Mouse (Mus musculus) forelimb bud, embryonic 11.5 days (tissue): Measurements from ENCODE around the gene Prkn.

Source experiments
- DNase-seq: peaks from one replicate; pipeline ENCODE4 v3.0.0-alpha.2; 2012; ENCODE audit warnings: low read depth, low spot score

The Prkn gene

GRCm38 (mm10) chr17:11735158-11735877 lies 895.1 kb downstream of the Prkn start:
- no peak for DNase-seq

GRCm38 (mm10) chr17:11736531-11736930 lies 896.3 kb downstream of the Prkn start:
- no peak for DNase-seq

- DNase-seq, result no peak
Measured at GRCm38 (mm10) chr17:11737905-11738304, 897.7 kb downstream of the Prkn start.

GRCm38 (mm10) chr17:11740716-11741115 lies 900.5 kb downstream of the Prkn start:
- DNase-seq, result no peak

DNA sequence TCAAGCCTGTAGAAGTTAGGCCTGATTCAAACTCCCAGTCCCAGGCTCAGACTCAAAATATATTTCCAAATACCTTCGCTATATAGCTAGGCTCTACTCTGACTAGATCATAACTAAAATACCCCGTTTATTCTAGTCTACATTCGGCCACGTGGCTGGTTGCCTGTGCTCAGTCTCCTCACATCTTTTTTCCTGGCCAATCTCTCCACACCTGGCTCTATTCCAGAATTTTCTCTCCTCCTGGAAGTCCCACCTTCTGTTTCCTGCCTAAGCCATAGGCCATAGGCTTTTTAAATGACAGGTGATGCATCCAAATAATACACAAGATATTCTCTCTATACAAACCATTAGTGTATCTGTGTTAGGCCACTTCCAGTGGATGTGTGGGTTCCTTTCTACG lies 901.0 kb downstream of the Prkn start:
- no peak for DNase-seq

DNA sequence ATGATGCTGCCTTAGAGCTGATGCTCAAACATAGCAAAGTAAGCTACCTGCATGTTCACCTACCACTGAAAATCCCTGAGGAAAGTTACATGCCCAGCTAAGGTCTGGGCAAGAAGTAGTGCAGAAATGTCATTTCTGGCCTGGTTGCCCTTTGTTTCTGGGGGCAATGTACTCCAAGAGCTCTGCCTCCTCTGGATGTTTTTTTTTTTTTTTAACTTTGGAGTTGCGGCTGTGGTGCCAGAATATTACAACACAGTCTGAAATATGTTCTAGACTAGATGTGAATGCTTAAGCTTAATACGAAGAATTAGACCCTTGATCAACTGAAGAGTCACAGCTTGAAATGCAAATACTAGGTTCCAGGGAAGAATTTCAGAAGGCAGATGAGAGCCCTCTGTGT lies 911.1 kb downstream of the Prkn start:
- DNase-seq, result no peak

- DNase-seq, result no peak
Measured at GRCm38 (mm10) chr17:11752686-11753085, 912.5 kb downstream of the Prkn start.

DNA sequence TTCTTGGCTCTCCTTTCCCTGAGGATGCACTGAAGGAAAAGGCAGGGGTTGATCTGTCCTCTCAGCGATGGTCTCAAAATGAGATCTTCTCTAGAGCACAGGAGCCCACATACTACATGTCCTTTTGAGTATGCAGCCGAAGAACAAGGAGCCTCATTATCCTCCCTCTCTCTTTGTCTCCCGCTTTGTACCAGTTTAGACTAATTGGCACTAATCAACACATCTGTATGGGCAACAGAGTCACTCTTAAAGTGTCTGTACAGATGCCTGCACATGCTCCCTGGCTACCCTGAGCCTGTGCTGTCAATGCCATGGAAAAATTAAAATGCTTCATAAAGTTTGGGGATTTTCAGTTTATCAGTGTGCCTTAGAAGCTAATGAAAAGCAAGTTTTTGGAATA lies 924.9 kb downstream of the Prkn start:
- DNase-seq, result no peak

- DNase-seq, result no peak
Measured at GRCm38 (mm10) chr17:11765581-11765980, 925.4 kb downstream of the Prkn start.

- DNase-seq, result no peak
Measured at GRCm38 (mm10) chr17:11767301-11767700, 927.1 kb downstream of the Prkn start.

DNA sequence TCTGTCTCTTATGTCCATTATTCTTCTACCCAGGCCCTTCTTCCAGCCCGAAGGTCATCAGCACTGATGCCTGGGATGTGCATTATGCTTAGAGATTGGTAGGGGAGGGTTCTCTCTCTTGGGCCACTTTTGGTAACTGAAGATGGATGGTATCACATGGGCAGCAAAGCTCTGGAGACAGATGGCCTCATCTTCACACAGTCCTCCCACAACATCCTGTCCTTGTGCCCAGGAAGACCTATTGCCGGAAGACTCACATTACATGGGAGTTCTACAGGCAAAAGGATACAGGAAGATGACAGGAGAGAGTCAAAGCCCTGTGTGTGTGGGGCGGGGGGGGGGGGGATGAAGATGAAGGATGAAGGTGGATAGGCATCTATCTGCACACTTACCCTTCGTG lies 928.2 kb downstream of the Prkn start:
- DNase-seq, result no peak

DNA sequence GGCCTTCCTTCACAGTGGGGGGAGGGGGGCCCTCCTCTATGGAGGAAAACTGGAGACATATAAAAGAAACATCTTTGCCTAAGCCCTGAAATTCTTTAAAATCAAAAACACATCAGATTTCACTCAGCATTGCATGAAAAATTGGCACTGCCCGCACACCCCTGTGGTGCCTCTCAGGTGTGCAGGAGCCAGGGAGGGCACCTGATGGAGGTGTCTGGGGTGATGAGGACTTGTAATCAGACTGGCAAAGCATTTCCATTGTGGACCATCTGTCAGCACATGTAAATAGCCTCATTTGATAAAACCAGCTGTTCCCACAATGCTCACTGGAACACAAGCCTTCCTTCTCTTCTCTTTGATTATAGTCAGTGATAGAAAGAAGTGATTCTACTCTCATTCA lies 928.8 kb downstream of the Prkn start:
- no peak for DNase-seq

GRCm38 (mm10) chr17:11769513-11769912 lies 929.3 kb downstream of the Prkn start:
- no peak for DNase-seq

GRCm38 (mm10) chr17:11779547-11779946 lies 939.4 kb downstream of the Prkn start:
- no peak for DNase-seq

DNA sequence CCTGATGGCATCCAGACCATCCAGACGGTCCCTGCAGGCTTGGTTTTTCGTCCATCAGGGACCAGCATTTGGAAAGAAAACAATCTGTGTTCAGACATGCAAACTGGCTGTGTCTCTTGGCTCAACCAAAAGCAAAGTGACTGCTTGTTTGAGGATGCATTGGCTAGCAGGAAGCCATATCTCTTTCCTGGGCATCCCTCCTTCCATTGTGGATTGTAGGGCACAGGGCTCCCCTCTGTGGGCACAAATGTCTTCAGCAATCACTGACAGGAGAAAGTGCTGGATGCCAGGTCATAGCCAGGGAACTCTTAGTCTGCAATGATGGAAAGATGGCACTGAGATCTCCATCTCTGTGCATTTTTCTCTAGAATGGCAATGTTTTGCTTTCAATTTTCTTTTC lies 939.8 kb downstream of the Prkn start:
- no peak for DNase-seq

GRCm38 (mm10) chr17:11780805-11781481 lies 940.8 kb downstream of the Prkn start:
- DNase-seq, result no peak

DNA sequence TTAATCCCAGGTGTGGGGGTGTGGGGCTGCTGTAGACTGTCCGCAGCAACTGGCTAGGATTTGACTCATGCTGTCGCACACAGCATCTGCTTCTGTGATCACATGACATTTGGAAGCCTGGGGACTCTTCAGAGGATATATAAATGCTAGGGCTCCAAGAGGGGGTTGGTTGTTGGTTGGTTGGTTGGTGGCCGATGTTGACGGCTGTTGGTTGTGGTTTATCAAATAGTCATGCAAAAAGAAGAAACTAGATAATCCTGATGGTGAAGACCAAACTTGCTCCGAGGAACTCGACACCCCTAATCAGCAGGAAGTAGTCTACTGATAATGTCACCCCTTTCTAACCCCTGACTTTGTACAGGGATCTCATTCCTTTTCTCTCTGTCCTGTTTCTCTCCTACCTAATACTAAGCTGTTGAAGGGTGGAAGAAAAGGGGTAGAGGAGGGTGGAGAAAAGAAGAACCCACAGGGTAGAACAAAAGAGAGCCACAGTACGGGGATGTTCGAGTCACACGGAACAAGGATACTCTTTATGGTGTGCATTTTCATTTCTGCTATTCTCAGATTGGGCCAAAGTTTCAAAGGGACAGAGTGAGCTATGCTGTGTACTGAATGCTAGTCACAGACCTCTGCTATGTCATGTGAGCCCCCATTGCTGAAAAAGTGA lies 948.2 kb downstream of the Prkn start:
- no peak for DNase-seq

DNA sequence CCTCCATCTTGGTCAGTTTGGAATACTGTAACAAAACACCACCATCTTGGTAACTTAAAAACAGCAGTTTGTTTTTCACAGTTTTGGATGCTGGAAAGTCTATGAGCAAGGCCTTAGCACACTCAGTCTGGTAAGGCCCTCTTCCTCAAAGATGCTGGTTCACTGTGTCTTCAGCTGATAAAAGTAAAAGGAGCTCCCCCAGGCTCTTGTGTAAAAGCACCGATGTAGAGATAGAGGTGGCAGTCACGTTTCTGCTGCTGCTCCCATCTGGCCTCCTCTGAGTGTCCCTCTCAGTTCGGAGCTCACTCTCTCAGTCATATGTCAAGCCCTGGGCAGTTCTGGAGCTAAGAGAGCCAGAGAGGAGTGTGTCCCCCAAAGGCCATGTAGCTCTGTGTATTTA lies 955.8 kb downstream of the Prkn start:
- DNase-seq, result no peak

DNA sequence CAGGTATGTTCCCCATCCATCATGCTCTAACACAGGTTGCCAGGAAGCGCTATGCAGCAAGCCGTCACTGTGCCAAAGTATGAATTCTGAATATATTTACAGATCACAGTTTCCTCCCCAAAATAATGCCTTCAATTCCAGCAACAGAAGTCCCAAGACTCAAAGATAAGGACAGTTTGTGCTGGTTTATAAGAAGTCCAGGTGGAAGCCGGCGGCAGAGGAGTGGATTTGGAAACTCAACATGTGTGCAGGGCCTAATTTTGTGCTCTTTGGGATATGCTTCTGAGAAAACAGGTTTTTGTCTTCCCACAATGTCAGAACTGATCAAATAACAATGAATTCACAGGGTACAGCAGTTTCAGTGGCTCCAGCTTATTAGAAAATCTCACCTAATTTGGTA lies 961.0 kb downstream of the Prkn start:
- no peak for DNase-seq

DNA sequence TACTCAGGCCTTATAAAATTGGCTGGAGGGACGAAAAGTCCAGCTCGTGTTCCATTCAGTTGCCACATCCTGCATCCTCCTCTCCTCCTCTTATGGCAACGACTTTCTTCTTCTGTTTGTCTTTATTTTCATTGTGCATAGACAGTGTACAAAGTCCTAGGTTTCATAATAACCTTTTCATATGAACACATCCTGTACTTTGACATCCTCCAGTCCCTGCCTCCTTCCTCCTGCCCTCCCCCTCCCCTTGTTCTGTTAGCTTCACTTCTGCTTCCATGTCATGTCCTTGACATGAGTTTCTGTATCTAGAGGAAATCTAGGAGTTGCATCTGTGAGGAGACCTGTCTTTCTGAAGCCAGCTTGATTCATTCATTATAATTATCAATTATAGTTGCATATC lies 967.1 kb downstream of the Prkn start:
- DNase-seq, result no peak

GRCm38 (mm10) chr17:11817886-11818285 lies 977.7 kb downstream of the Prkn start:
- DNase-seq, result no peak

GRCm38 (mm10) chr17:11819506-11819905 lies 979.3 kb downstream of the Prkn start:
- no peak for DNase-seq

- no peak for DNase-seq
Measured at GRCm38 (mm10) chr17:11820757-11821156, 980.6 kb downstream of the Prkn start.
